In genomic region chr5:74017488-74017887, GRCm38 (mm10) we compare ENCODE assay signal across 18 mouse cellular contexts. TPM values are rescaled to one million over a fixed set of nuclear protein-coding genes. Genes with fewer than 3 reads are reported as not detected.
DNase-seq lines count a peak whose midpoint lies in the region; ATAC-seq lines count a peak whose summit lies in the region.
"Had no signal": no experiment of that assay in that cellular context is flagged by ENCODE, and none has a peak within 500 bp of the region (broad histone marks: within the 10 kb centered on the region; RNA-seq: fewer than 3 reads in every experiment).

No protein-coding gene starts in this region.

- no peak overlapping the region for H3K4me2 ChIP-seq in hindbrain, embryonic 11.5 days (replicated peaks; ENCODE audit: low read depth, low read length)
- H3K4me2 ChIP-seq: embryonic facial prominence, embryonic 12.5 days; forebrain, embryonic 15.5 days had no signal

- no peak overlapping the region for H3K9ac ChIP-seq in hindbrain, embryonic 11.5 days (ENCODE audit: low read depth, low read length)
- H3K9ac ChIP-seq: embryonic facial prominence, embryonic 12.5 days; forebrain, embryonic 15.5 days had no signal

- H3K4me1 ChIP-seq in hindbrain, embryonic 11.5 days (replicated peaks; ENCODE audit: control insufficient read depth, insufficient read depth, low read length) = no peaks in the 10 kb centered on the region
- H3K4me1 ChIP-seq: embryonic facial prominence, embryonic 12.5 days; forebrain, embryonic 15.5 days had no signal

- H3K27ac ChIP-seq in hindbrain, embryonic 11.5 days (ENCODE audit: low read depth, low read length) = no peak overlapping the region
- H3K27ac ChIP-seq: embryonic facial prominence, embryonic 12.5 days; forebrain, embryonic 15.5 days; heart, embryonic 10.5 days had no signal

- H3K4me3 ChIP-seq in hindbrain, embryonic 11.5 days (ENCODE audit: low read depth, low read length) = no peak overlapping the region
- H3K4me3 ChIP-seq: embryonic facial prominence, embryonic 12.5 days; forebrain, embryonic 15.5 days; heart, embryonic 10.5 days had no signal

- WGBS in hindbrain, embryonic 11.5 days = 88% methylated on average over 5 of the region's 5 CpGs

- H3K36me3 ChIP-seq in hindbrain, embryonic 11.5 days (ENCODE audit: control insufficient read depth, insufficient read depth, low read length) = no peaks in the 10 kb centered on the region

- DNase-seq in kidney, adult 11 months = peak; percentile 60
- no peak for DNase-seq in kidney, postnatal 10 days
- peak; percentile 39 for DNase-seq in A20 (ENCODE audit: low read depth, low spot score)
- DNase-seq in kidney, adult 9 months = peak; percentile 77
- peak; percentile 48 to 52 for DNase-seq in kidney, postnatal 25 days
- DNase-seq in lung, postnatal 10 days = no peak
- DNase-seq in hindbrain, embryonic 11.5 days (ENCODE audit: low spot score) = no peak
- DNase-seq: adrenal gland, postnatal 10 days; cerebellum, adult 11 months; cerebellum, adult 8-10 months; cerebellum, postnatal 25 days; gastrocnemius, postnatal 36 days; heart, adult 18-20 months; heart, postnatal 10 days; heart, postnatal 4 days had no signal

- no peaks in the 10 kb centered on the region for H3K27me3 ChIP-seq in hindbrain, embryonic 11.5 days (ENCODE audit: control insufficient read depth, insufficient read depth, low read length)
- H3K27me3 ChIP-seq: embryonic facial prominence, embryonic 12.5 days; forebrain, embryonic 15.5 days had no signal

- no peaks in the 10 kb centered on the region for H3K9me3 ChIP-seq in hindbrain, embryonic 11.5 days (ENCODE audit: control insufficient read depth, low read length)
- H3K9me3 ChIP-seq: forebrain, embryonic 15.5 days; heart, embryonic 10.5 days had no signal

- no peak for ATAC-seq in hindbrain, embryonic 11.5 days (ENCODE audit: low FRiP score)
- ATAC-seq: forebrain, embryonic 15.5 days had no signal

RNA-seq across cellular contexts. Expression of gene Usp46, which starts 50.7 kb away (rescaled TPM):
- polyA plus RNA-seq in hindbrain, embryonic 11.5 days (2014; fragmentation: Nextera tagmentation; extraction: Ambion mirVana) = 36.7 and 38.4 TPM in 2 replicates

Comparison
In these comparisons a context has a peak if more than half of its experiments do, and no peak if none do; other contexts are left out.
1. DNase-seq: peak in kidney, adult 11 months (single experiment), A20 (single experiment), kidney, adult 9 months (single experiment) and kidney, postnatal 25 days (2 of 2); none in kidney, postnatal 10 days (single experiment), lung, postnatal 10 days (single experiment) and hindbrain, embryonic 11.5 days (single experiment).